Mouse (Mus musculus) myocyte (in vitro differentiated cells): Measurements from ENCODE around the gene Adra2b.

Source experiments
- CEBPB ChIP-seq: IDR thresholded peaks from 2 replicates; pipeline ENCODE4 v1.6.1; 2011; ENCODE audit warnings: mild to moderate bottlenecking, moderate library complexity; ENCODE audit not compliant: poor library complexity, insufficient read depth, severe bottlenecking
- E2F4 ChIP-seq: IDR thresholded peaks from one replicate; pipeline ENCODE4 v1.6.1; 2011; ENCODE audit warnings: mild to moderate bottlenecking, control low read depth, moderate library complexity; ENCODE audit not compliant: insufficient read depth
- MAX ChIP-seq: IDR thresholded peaks from one replicate; pipeline ENCODE4 v1.6.1; 2011; ENCODE audit warnings: low read depth, mild to moderate bottlenecking, control low read depth
- POLR2A ChIP-seq: IDR thresholded peaks from one replicate; pipeline ENCODE4 v1.6.1; 2011; ENCODE audit warnings: low read depth, mild to moderate bottlenecking, control low read depth, moderate library complexity; ENCODE audit not compliant: insufficient read length
- POLR2AphosphoS2 ChIP-seq: IDR thresholded peaks from one replicate; pipeline ENCODE4 v1.6.1; 2011; ENCODE audit warnings: low read depth, control low read depth; ENCODE audit not compliant: insufficient read length
- REST ChIP-seq: IDR thresholded peaks from one replicate; pipeline ENCODE4 v1.6.1; 2011; ENCODE audit warnings: mild to moderate bottlenecking, control low read depth, moderate library complexity; ENCODE audit not compliant: insufficient read depth, insufficient read length
- TCF12 ChIP-seq: IDR thresholded peaks from one replicate; pipeline ENCODE4 v1.6.1; 2011; ENCODE audit warnings: mild to moderate bottlenecking, control low read depth; ENCODE audit not compliant: poor library complexity, insufficient read depth, severe bottlenecking

DNA sequence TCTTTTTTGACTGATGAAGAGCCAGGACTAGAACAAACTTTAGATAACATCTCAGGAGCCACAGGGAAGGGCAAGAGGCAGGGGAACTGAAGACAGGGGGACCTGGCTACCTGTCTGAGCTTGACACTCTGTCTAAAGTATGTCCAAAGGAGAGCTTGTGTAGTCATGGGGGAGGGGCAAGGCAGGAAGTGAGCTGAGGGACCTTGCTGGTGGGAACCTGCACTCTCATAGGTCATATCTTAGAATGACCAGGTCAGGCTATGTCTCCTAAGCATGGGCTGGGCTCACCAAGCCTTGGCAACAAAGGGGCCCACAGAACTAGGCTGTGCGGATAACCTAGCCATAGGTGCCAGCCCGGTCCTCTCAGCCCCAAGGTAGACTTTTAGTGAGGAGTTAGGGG, 9.1 kb downstream of the Adra2b start:
- TF ChIP-seq REST (no peak), E2F4 (no peak), POLR2A (no peak), TCF12 (no peak), CEBPB (no peak), POLR2AphosphoS2 (no peak), MAX (no peak)
